Mouse (Mus musculus) thymus, postnatal 10 days (tissue): Measurements from ENCODE around the gene Kdm1b.

Experiments
- DNase-seq, 2 experiments: peaks; one replicate each; pipeline ENCODE4 v3.0.0; 2021; ENCODE audit warnings: low spot score in 2 of 2

Kdm1b gene

GRCm38 (mm10) chr13:47043030-47043680 lies at the start of gene Kdm1b:
Gene Kdm1b, plus strand, starts transcription at chr13:47043499.
- DNase-seq: peak; percentile 97 to 99

- no peak for DNase-seq
Measured at GRCm38 (mm10) chr13:46997355-46997754, 45.9 kb upstream of the Kdm1b start.

- no peak for DNase-seq
Measured at GRCm38 (mm10) chr13:46999498-46999897, 43.8 kb upstream of the Kdm1b start.

- DNase-seq: no peak
Measured at GRCm38 (mm10) chr13:47001590-47001989, 41.7 kb upstream of the Kdm1b start.

- DNase-seq: no peak
Measured at GRCm38 (mm10) chr13:47013740-47014139, 29.6 kb upstream of the Kdm1b start.

GRCm38 (mm10) chr13:47014334-47015194 lies 28.7 kb upstream of the Kdm1b start, which contains the start of gene Nhlrc1:
Gene Nhlrc1, minus strand, starts transcription at chr13:47014850.
- peak; percentile 38 to 72 for DNase-seq

- no peak for DNase-seq
Measured at GRCm38 (mm10) chr13:47015195-47015501, 28.2 kb upstream of the Kdm1b start.

- peak in 1 of 2 experiments; percentile 18 for DNase-seq
Measured at GRCm38 (mm10) chr13:47017259-47017658, 26.0 kb upstream of the Kdm1b start.

- no peak for DNase-seq
Measured at GRCm38 (mm10) chr13:47019774-47020173, 23.5 kb upstream of the Kdm1b start.

- DNase-seq: no peak
Measured at GRCm38 (mm10) chr13:47020798-47021197, 22.5 kb upstream of the Kdm1b start.

- no peak for DNase-seq
Measured at GRCm38 (mm10) chr13:47030376-47031107, 12.8 kb upstream of the Kdm1b start.

- DNase-seq: no peak
Measured at GRCm38 (mm10) chr13:47033602-47034001, 9.7 kb upstream of the Kdm1b start.

GRCm38 (mm10) chr13:47037946-47038345 lies 5.4 kb upstream of the Kdm1b start:
- DNase-seq: no peak

GRCm38 (mm10) chr13:47040061-47040460 lies 3.2 kb upstream of the Kdm1b start:
- DNase-seq: no peak

- DNase-seq: no peak
Measured at GRCm38 (mm10) chr13:47042024-47042633, 1.2 kb upstream of the Kdm1b start.

- peak; percentile 30 to 41 for DNase-seq
Measured at GRCm38 (mm10) chr13:47043833-47044616, 726 bp downstream of the Kdm1b start.

GRCm38 (mm10) chr13:47044617-47044947 lies 1.3 kb downstream of the Kdm1b start, which contains the start of gene Tpmt:
Gene Tpmt, minus strand, starts transcription at chr13:47044737.
- DNase-seq: peak; percentile 17 to 19

- DNase-seq: no peak
Measured at GRCm38 (mm10) chr13:47047996-47048395, 4.7 kb downstream of the Kdm1b start.

- DNase-seq: no peak
Measured at GRCm38 (mm10) chr13:47050009-47050408, 6.7 kb downstream of the Kdm1b start.

- no peak for DNase-seq
Measured at GRCm38 (mm10) chr13:47053971-47054370, 10.7 kb downstream of the Kdm1b start.

GRCm38 (mm10) chr13:47056126-47056525 lies 12.8 kb downstream of the Kdm1b start:
- peak; percentile 76 to 79 for DNase-seq
